In the genomic region with DNA sequence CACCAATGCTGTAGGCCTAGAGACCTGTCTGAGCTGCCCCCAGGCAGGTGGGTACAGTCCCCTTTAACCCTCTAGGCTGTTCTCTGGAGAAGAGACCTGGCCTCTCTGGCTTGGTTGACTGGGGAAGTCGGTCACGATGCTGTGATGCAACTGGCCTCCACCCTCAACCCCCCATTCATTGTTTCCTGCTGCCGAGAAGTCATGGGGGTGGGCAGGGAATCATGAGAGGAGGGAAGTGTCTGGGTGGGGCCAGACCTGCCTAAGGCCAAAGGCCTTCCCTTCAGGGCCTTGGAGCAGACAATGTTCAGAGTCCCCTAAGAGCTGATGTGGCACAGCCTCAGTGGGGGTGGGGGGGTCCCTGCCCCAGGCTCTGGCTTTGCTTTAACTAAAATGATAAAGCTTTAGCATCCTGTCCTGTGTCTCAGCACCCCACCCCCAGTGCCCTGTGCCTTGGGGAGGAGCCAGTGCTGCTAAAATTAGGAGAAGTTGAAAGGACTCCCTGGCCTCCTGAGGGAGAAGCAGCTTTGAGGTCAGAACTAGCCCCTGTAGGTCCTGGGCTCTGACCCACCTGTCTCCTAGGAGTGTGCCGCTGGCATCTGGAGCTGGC, we compare ENCODE assay signal across 1 mouse cellular context.
TF ChIP-seq lines count a peak whose summit lies in the region.

No protein-coding gene starts in this region.

TF ChIP-seq in CH12.LX, 34 proteins besides CTCF, POLR2A, EP300 and RAD21:
- TF ChIP-seq MAX (IDR thresholded peaks at IDR 0.05; ENCODE audit: low read length) = peak; percentile 72; the same call in 1 of the 2 replicates
- TF ChIP-seq ELF1 (IDR thresholded peaks at IDR 0.05; ENCODE audit: low read depth, low read length) = peak; percentile 55; the same call in 1 of the 2 replicates
- TF ChIP-seq MXI1 (IDR thresholded peaks at IDR 0.05; ENCODE audit: low read depth, low read length) = peak; percentile 65; the same call in 1 of the 2 replicates
- TF ChIP-seq UBTF (IDR thresholded peaks at IDR 0.05; ENCODE audit: low read depth, low read length) = peak; percentile 89
- TF ChIP-seq PAX5 (IDR thresholded peaks at IDR 0.05; ENCODE audit: low read length) = no peak
- no peak for TF ChIP-seq GABPA (IDR thresholded peaks at IDR 0.05; ENCODE audit: insufficient replicate concordance, low read depth, low read length)
- 0 out of 2 replicates have a peak, but pooled peaks have one; percentile 23 for TF ChIP-seq CHD1 (IDR thresholded peaks at IDR 0.05; ENCODE audit: low read depth, low read length)
- no peak for TF ChIP-seq POLR2AphosphoS2 (IDR thresholded peaks at IDR 0.05; ENCODE audit: low read depth, low read length)
- peak; percentile 5; the same call in 1 of the 2 replicates for TF ChIP-seq SMC3 (IDR thresholded peaks at IDR 0.05; ENCODE audit: low read depth, low read length)
- TF ChIP-seq JUND (conservative IDR thresholded peaks at IDR 0.05; ENCODE audit: low read depth, low read length) = no peak
- peak; percentile 12; the same call in 1 of the 2 replicates for TF ChIP-seq MYC (IDR thresholded peaks at IDR 0.05; ENCODE audit: low read depth, low read length)
- TF ChIP-seq KAT2A (IDR thresholded peaks at IDR 0.05; ENCODE audit: insufficient replicate concordance, low read length) = no peak; the same call in 1 of the 2 replicates
- no peak for TF ChIP-seq E2F4 (IDR thresholded peaks at IDR 0.05; ENCODE audit: insufficient replicate concordance, low read depth, low read length)
- TF ChIP-seq TBP (conservative IDR thresholded peaks at IDR 0.05; ENCODE audit: low read depth, low read length) = peak; percentile 75
- TF ChIP-seq HCFC1 (IDR thresholded peaks at IDR 0.05; ENCODE audit: low read depth, low read length) = peak; percentile 46
- no peak for TF ChIP-seq JUN (IDR thresholded peaks at IDR 0.05; ENCODE audit: insufficient read depth, low read depth, low read length)
- peak; percentile 54; the same call in 1 of the 2 replicates for TF ChIP-seq TCF12 (IDR thresholded peaks at IDR 0.05; ENCODE audit: low read depth, low read length)
- peak; percentile 77 for TF ChIP-seq CHD2 (IDR thresholded peaks at IDR 0.05; ENCODE audit: low read length)
- peak; percentile 83 for TF ChIP-seq MEF2A (IDR thresholded peaks at IDR 0.05; ENCODE audit: borderline replicate concordance, low read depth, low read length)
- TF ChIP-seq NRF1 (IDR thresholded peaks at IDR 0.05; ENCODE audit: low read depth, low read length) = no peak
- 0 out of 2 replicates have a peak, but pooled peaks have one; percentile 3 for TF ChIP-seq ZNF384 (IDR thresholded peaks at IDR 0.05; ENCODE audit: low read depth, low read length)
- no peak for TF ChIP-seq ZC3H11A (IDR thresholded peaks at IDR 0.05; ENCODE audit: low read depth, low read length)
- TF ChIP-seq IRF4 (IDR thresholded peaks at IDR 0.05; ENCODE audit: low read depth, low read length) = no peak; the same call in 1 of the 2 replicates
- TF ChIP-seq SIN3A (IDR thresholded peaks at IDR 0.05; ENCODE audit: low read length) = peak; percentile 69
- no peak for TF ChIP-seq RCOR1 (conservative IDR thresholded peaks at IDR 0.05; ENCODE audit: low read depth, low read length)
- peak; percentile 85 for TF ChIP-seq ZMIZ1 (IDR thresholded peaks at IDR 0.05; ENCODE audit: low read depth, low read length)
- TF ChIP-seq BHLHE40 (IDR thresholded peaks at IDR 0.05; ENCODE audit: low read depth, low read length) = peak; percentile 79
- TF ChIP-seq MAFK (IDR thresholded peaks at IDR 0.05; ENCODE audit: insufficient replicate concordance, low read length) = no peak
- TF ChIP-seq NELFE (IDR thresholded peaks at IDR 0.05; ENCODE audit: low read depth, low read length) = peak; percentile 37; the same call in 1 of the 2 replicates
- TF ChIP-seq MAZ (IDR thresholded peaks at IDR 0.05; ENCODE audit: low read depth, low read length) = peak; percentile 94
- peak; percentile 89 for TF ChIP-seq ETS1 (conservative IDR thresholded peaks at IDR 0.05; ENCODE audit: low read depth, low read length)
- no peak for TF ChIP-seq USF2 (conservative IDR thresholded peaks at IDR 0.05; ENCODE audit: low read depth, low read length)
- no peak for TF ChIP-seq USF1 (IDR thresholded peaks at IDR 0.05; ENCODE audit: low read depth, low read length)
- no peak for TF ChIP-seq ZKSCAN1 (IDR thresholded peaks at IDR 0.05; ENCODE audit: borderline replicate concordance, low read depth, low read length)
